Mouse (Mus musculus): ENCODE results near the gene Grn. TPM values are rescaled to one million over a fixed set of nuclear protein-coding genes. Genes with fewer than 3 reads are reported as not detected.

The Grn gene
- total and polyA plus RNA-seq, 3 experiments: 63.7 to 453 (median 106) TPM

GRCm38 (mm10) chr11:102467041-102467631, 37.0 kb downstream of the Grn start:
- in situ Hi-C loops (cut with MboI; ENCODE audit: low pct_ligation_motif_present, low pct_unique_long_range_greater_than_20kb, low sequenced_read_pairs): no loop called here
- dilution Hi-C loops (cut with MboI; ENCODE audit: extremely low pct_ligation_motif_present, extremely low pct_unique_long_range_greater_than_20kb, low sequenced_read_pairs): no loop called here
- Histone ChIP-seq H3K36me3 (replicated peaks in 1 of 2; ENCODE audit: control insufficient read depth in 1 of 2, insufficient read depth in 1 of 2, low read length in 1 of 2) (peaks cover 0 to 8% of the 10 kb centered on the region in 2 experiments), H3K9ac (ENCODE audit: insufficient read depth, low read depth) (peak overlapping the region; percentile 11; the same call in 1 of the 2 replicates), H3K9me3 (replicated peaks; ENCODE audit: low read length) (no peaks in the 10 kb centered on the region), H3K4me1 (ENCODE audit: control insufficient read depth in 1 of 2, insufficient read depth in 2 of 2) (peaks cover 13 to 26% of the 10 kb centered on the region in 2 experiments), H3K27ac (ENCODE audit: insufficient read depth, low read depth) (no peak overlapping the region), H3K27me3 (replicated peaks) (peaks cover 41% of the 10 kb centered on the region), H3K4me2 (ENCODE audit: insufficient read depth, low read depth, poor library complexity, severe bottlenecking) (peak overlapping the region; percentile 53), H3K79me2 (replicated peaks; ENCODE audit: control insufficient read depth, extremely low read depth, insufficient read depth, poor library complexity, severe bottlenecking) (no peaks in the 10 kb centered on the region), H3K4me3 (replicated peaks in 1 of 3; ENCODE audit: low read depth in 2 of 3, low read length in 2 of 3, poor library complexity in 1 of 3) (peak overlapping the region; percentile 7 to 35 (median 27))
- DNase-seq (ENCODE audit: extremely low read depth): peak; percentile 89
- TF ChIP-seq NRF1 (IDR thresholded peaks at IDR 0.05; ENCODE audit: low read depth, low read length) (0 out of 2 replicates have a peak, but pooled peaks have one; percentile 9), POLR2A (IDR thresholded peaks at IDR 0.05; ENCODE audit: low read depth, low read length) (peak; percentile 48), RAD21 (IDR thresholded peaks at IDR 0.05; ENCODE audit: low read depth, low read length) (no peak), USF1 (IDR thresholded peaks at IDR 0.05; ENCODE audit: low read depth, low read length) (no peak), JUN (IDR thresholded peaks at IDR 0.05; ENCODE audit: insufficient read depth, low read depth, low read length) (peak; percentile 22; the same call in 1 of the 2 replicates), MXI1 (IDR thresholded peaks at IDR 0.05; ENCODE audit: low read depth, low read length) (no peak), MAZ (IDR thresholded peaks at IDR 0.05; ENCODE audit: low read depth, low read length) (no peak; the same call in 1 of the 2 replicates)

GRCm38 (mm10) chr11:102469648-102470357, 39.7 kb downstream of the Grn start, which contains the start of gene Itga2b:
Itga2b (minus strand) TSS chr11:102470122.
- no peaks in the 10 kb centered on the region for H3K9me3 ChIP-seq (replicated peaks; ENCODE audit: low read length)
- no peak within 1 kb of the TSS for H3K9ac ChIP-seq (ENCODE audit: insufficient read depth, low read depth)
- dilution Hi-C loops (cut with MboI; ENCODE audit: extremely low pct_ligation_motif_present, extremely low pct_unique_long_range_greater_than_20kb, low sequenced_read_pairs) (no loop called here), in situ Hi-C loops (cut with MboI; ENCODE audit: low pct_ligation_motif_present, low pct_unique_long_range_greater_than_20kb, low sequenced_read_pairs) (no loop called here)
- H3K4me2 ChIP-seq (ENCODE audit: insufficient read depth, low read depth, poor library complexity, severe bottlenecking): no peak within 1 kb of the TSS
- no peak within 1 kb of the TSS for H3K4me3 ChIP-seq (replicated peaks in 1 of 3; ENCODE audit: low read depth in 2 of 3, low read length in 2 of 3, poor library complexity in 1 of 3)
- peaks cover 0 to 24% of the 10 kb centered on the region in 2 experiments for H3K36me3 ChIP-seq (replicated peaks in 1 of 2; ENCODE audit: control insufficient read depth in 1 of 2, insufficient read depth in 1 of 2, low read length in 1 of 2)
- no peaks in the 10 kb centered on the region for H3K79me2 ChIP-seq (replicated peaks; ENCODE audit: control insufficient read depth, extremely low read depth, insufficient read depth, poor library complexity, severe bottlenecking)
- peaks cover 9 to 20% of the 10 kb centered on the region in 2 experiments for H3K4me1 ChIP-seq (ENCODE audit: control insufficient read depth in 1 of 2, insufficient read depth in 2 of 2)
- peaks cover 19% of the 10 kb centered on the region for H3K27me3 ChIP-seq (replicated peaks)
- no peak for DNase-seq (ENCODE audit: extremely low read depth)
- H3K27ac ChIP-seq (ENCODE audit: insufficient read depth, low read depth): no peak within 1 kb of the TSS
- TF ChIP-seq RAD21 (IDR thresholded peaks at IDR 0.05; ENCODE audit: low read depth, low read length): no peak

GRCm38 (mm10) chr11:102475027-102475426, 44.9 kb downstream of the Grn start:
- Histone ChIP-seq H3K4me1 (ENCODE audit: control insufficient read depth in 1 of 2, insufficient read depth in 2 of 2) (peaks cover 2 to 3% of the 10 kb centered on the region in 2 experiments), H3K4me2 (ENCODE audit: insufficient read depth, low read depth, poor library complexity, severe bottlenecking) (no peak overlapping the region), H3K27ac (ENCODE audit: insufficient read depth, low read depth) (no peak overlapping the region), H3K4me3 (replicated peaks in 1 of 3; ENCODE audit: low read depth in 2 of 3, low read length in 2 of 3, poor library complexity in 1 of 3) (no peak overlapping the region), H3K79me2 (replicated peaks; ENCODE audit: control insufficient read depth, extremely low read depth, insufficient read depth, poor library complexity, severe bottlenecking) (no peaks in the 10 kb centered on the region), H3K9ac (ENCODE audit: insufficient read depth, low read depth) (no peak overlapping the region), H3K9me3 (replicated peaks; ENCODE audit: low read length) (no peaks in the 10 kb centered on the region), H3K27me3 (replicated peaks) (no peaks in the 10 kb centered on the region), H3K36me3 (replicated peaks in 1 of 2; ENCODE audit: control insufficient read depth in 1 of 2, insufficient read depth in 1 of 2, low read length in 1 of 2) (peaks cover 30 to 65% of the 10 kb centered on the region in 2 experiments)
- DNase-seq (ENCODE audit: extremely low read depth): no peak
- dilution Hi-C loops (cut with MboI; ENCODE audit: extremely low pct_ligation_motif_present, extremely low pct_unique_long_range_greater_than_20kb, low sequenced_read_pairs): no loop called here
- in situ Hi-C loops (cut with MboI; ENCODE audit: low pct_ligation_motif_present, low pct_unique_long_range_greater_than_20kb, low sequenced_read_pairs): no loop called here
- TF ChIP-seq NELFE (IDR thresholded peaks at IDR 0.05; ENCODE audit: low read depth, low read length) (no peak), EP300 (IDR thresholded peaks at IDR 0.05; ENCODE audit: low read length) (no peak), ELF1 (IDR thresholded peaks at IDR 0.05; ENCODE audit: low read depth, low read length) (no peak), KAT2A (IDR thresholded peaks at IDR 0.05; ENCODE audit: insufficient replicate concordance, low read length) (no peak), IRF4 (IDR thresholded peaks at IDR 0.05; ENCODE audit: low read depth, low read length) (no peak), E2F4 (IDR thresholded peaks at IDR 0.05; ENCODE audit: insufficient replicate concordance, low read depth, low read length) (no peak), POLR2A (IDR thresholded peaks at IDR 0.05; ENCODE audit: low read depth, low read length) (no peak), JUND (conservative IDR thresholded peaks at IDR 0.05; ENCODE audit: low read depth, low read length) (no peak), ZC3H11A (IDR thresholded peaks at IDR 0.05; ENCODE audit: low read depth, low read length) (no peak), MYC (IDR thresholded peaks at IDR 0.05; ENCODE audit: low read depth, low read length) (no peak)

All from CH12.LX (cell line).